Mouse (Mus musculus) G1E (cell line): Measurements from ENCODE around the gene Atg14. TPM values are rescaled to one million over a fixed set of nuclear protein-coding genes. Genes with fewer than 3 reads are reported as not detected.

Source experiments
- ATAC-seq: 2 replicates; pipeline ENCODE4 v1.8.0; 2016; ENCODE audit warnings: mild to moderate bottlenecking; ENCODE audit not compliant: insufficient number of reproducible peaks, poor library complexity, low FRiP score, severe bottlenecking; ENCODE audit errors: extremely low read depth
- DNase-seq: peaks from one replicate; pipeline ENCODE4 v3.0.0; 2012; ENCODE audit warnings: low spot score
- H3K27me3 ChIP-seq: 2 replicates; pipeline ENCODE4 v1.6.1; 2012; ENCODE audit warnings: mild to moderate bottlenecking, low read length, inconsistent platforms; ENCODE audit not compliant: insufficient read depth
- H3K36me3 ChIP-seq: replicated peaks from 2 replicates; pipeline ENCODE3; 2012; ENCODE audit warnings: mild to moderate bottlenecking, inconsistent platforms
- H3K4me1 ChIP-seq: 2 replicates; pipeline ENCODE4 v1.6.1; 2012; ENCODE audit warnings: low read depth, low read length, inconsistent platforms, mixed read lengths; ENCODE audit not compliant: insufficient read depth
- H3K4me3 ChIP-seq: 2 replicates; pipeline ENCODE4 v1.5.1; 2012; ENCODE audit warnings: low read depth, mild to moderate bottlenecking, inconsistent platforms, low read length, moderate library complexity, mixed read lengths
- H3K9me3 ChIP-seq: replicated peaks from 2 replicates; pipeline ENCODE4 v1.6.1; 2012; ENCODE audit warnings: inconsistent platforms
- CTCF ChIP-seq: IDR thresholded peaks from 2 replicates; pipeline ENCODE4 v1.5.1; 2012; ENCODE audit warnings: low read depth, low read length, inconsistent platforms, mixed read lengths
- GATA1 ChIP-seq: IDR thresholded peaks from 2 replicates; pipeline ENCODE4 v1.6.1; 2012; ENCODE audit warnings: borderline replicate concordance, low read length, inconsistent platforms, mixed read lengths
- GATA2 ChIP-seq: IDR thresholded peaks from 2 replicates; pipeline ENCODE4 v1.6.1; 2012; ENCODE audit warnings: low read depth, low read length, inconsistent platforms, borderline replicate concordance
- POLR2AphosphoS5 ChIP-seq: IDR thresholded peaks from 2 replicates; pipeline ENCODE4 v1.6.1; 2012; ENCODE audit warnings: low read depth, low read length, inconsistent platforms; ENCODE audit not compliant: insufficient replicate concordance
- TAL1 ChIP-seq: conservative IDR thresholded peaks from 2 replicates; pipeline ENCODE4 v1.6.1; 2012; ENCODE audit warnings: low read depth, low read length, inconsistent platforms, mixed read lengths
- polyA plus RNA-seq: library from polyadenylated mRNA; stranded (reverse); fragments of >175 nt; gene quantifications from 2 replicates; pipeline ENCODE4 v1.2.3, GENCODE M21; 2012
- total RNA-seq, 2 experiments: library from RNA; stranded (forward) in 1 of 2; stranded (reverse) in 1 of 2; fragments of 200-1000 nt in 1 of 2; fragments of >200 nt in 1 of 2; fragmentation: Nextera tagmentation in 1 of 2; gene quantifications; 2 replicates each; pipeline ENCODE4 v1.2.3; 2014 to 2017

The Atg14 gene
- total and polyA plus RNA-seq, 3 experiments, result 2.3 to 8.9 (median 8.1) TPM

DNA sequence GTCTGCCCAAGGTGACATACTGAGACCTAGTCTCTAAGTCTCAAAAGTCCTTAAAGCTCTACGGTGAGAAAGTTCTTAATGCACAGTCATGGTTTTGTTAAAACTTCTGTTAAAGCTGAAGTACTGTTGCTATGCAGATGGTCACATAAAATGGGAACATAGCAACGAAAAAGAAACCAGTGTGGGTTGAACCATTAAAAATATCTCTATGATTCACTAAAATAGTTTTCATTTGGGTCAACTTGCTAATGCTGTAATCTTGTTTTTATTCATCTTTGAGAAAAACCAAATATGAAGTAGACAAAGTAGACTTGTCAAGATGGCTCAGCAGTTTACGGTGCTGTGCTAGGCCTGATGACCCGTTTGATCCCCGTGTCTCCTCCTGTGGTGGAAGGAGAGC lies 63.8 kb downstream of the Atg14 start:
- no peak for ATAC-seq
- Histone ChIP-seq H3K36me3 (peaks cover 63% of the 10 kb centered on the region), H3K4me3 (no peak overlapping the region), H3K4me1 (peaks cover 23% of the 10 kb centered on the region), H3K9me3 (no peaks in the 10 kb centered on the region), H3K27me3 (no peaks in the 10 kb centered on the region)
- DNase-seq, result no peak
- TF ChIP-seq GATA1 (no peak), POLR2AphosphoS5 (no peak), GATA2 (no peak), CTCF (no peak), TAL1 (no peak)

DNA sequence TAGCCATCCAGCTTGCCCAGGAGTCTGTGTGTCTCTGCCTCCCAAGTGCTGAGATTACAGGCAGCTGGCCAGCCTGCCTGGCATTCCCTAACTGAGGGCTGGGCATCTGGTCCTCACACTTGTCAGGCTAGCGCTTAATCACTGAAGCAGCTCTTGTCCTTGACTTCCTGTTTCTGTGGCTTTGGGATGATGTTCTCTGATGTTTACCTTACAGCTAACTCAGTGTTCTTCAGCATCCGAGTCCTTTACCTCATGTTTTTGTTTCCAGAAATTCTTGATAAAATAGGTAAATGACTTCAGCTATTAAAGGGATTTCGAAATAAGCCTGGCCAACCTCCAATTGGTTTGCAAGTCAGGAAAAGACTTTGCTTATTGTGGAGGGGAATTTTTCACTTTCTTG lies 66.4 kb downstream of the Atg14 start:
- Histone ChIP-seq H3K4me3 (no peak overlapping the region), H3K27me3 (no peaks in the 10 kb centered on the region), H3K9me3 (no peaks in the 10 kb centered on the region), H3K36me3 (peaks cover 73% of the 10 kb centered on the region), H3K4me1 (peaks cover 16% of the 10 kb centered on the region; the same call in 1 of the 2 replicates)
- ATAC-seq, result no peak
- TF ChIP-seq TAL1 (no peak), GATA2 (no peak)
- DNase-seq, result no peak

DNA sequence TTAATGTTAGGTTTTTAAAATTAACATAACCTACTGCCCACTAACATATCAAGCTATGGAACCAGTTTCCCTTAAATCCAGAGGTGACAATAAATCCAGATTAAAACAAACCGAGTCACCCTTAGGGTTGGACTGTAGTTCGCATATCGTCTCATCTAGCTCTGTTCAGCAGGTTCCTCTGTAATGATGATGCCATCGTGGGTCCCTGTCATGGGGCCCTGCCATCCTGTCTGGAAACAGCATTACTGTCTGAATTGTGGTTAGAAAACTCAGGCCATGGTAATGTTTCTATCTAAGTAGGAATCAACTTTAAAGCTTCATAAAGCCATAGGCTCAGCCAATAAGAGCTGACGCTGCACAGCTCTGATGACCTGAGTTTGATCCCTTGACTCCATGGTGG lies 71.8 kb downstream of the Atg14 start:
- ATAC-seq, result no peak
- no peak for DNase-seq
- H3K9me3 ChIP-seq, result no peaks in the 10 kb centered on the region
- no peak overlapping the region for H3K4me3 ChIP-seq
- peaks cover 19% of the 10 kb centered on the region for H3K4me1 ChIP-seq
- peaks cover 42% of the 10 kb centered on the region for H3K36me3 ChIP-seq
- no peaks in the 10 kb centered on the region for H3K27me3 ChIP-seq
- TF ChIP-seq CTCF, result no peak
- no peak for TF ChIP-seq POLR2AphosphoS5
- TF ChIP-seq GATA2, result no peak
- TF ChIP-seq GATA1, result no peak
- TF ChIP-seq TAL1, result no peak

DNA sequence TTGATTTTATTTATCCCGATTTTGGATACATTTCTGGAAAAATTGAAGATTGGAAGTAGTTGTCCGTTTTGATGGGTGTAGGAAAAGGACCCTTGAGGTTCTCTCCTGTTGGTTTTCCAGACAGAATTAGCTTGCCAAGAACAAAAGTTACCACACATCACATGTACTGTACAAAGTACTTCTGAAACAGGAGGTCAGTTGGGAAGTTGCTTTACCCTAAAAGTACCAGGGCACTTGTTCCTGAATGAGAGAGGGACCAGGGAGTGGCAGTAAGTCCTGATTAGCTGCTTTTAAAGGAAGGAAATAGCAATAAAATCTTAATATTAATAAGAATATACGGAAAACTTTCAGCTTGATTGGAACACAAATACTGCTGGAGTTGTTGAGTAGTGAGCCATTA lies 73.3 kb downstream of the Atg14 start:
- no peaks in the 10 kb centered on the region for H3K27me3 ChIP-seq
- H3K36me3 ChIP-seq, result peaks cover 34% of the 10 kb centered on the region
- H3K9me3 ChIP-seq, result no peaks in the 10 kb centered on the region
- peaks cover 13% of the 10 kb centered on the region for H3K4me1 ChIP-seq
- DNase-seq (no peak), ATAC-seq (no peak)
- TF ChIP-seq CTCF, result no peak
- TF ChIP-seq TAL1, result no peak
- TF ChIP-seq POLR2AphosphoS5, result no peak
- no peak for TF ChIP-seq GATA1
- TF ChIP-seq GATA2, result no peak
- no peak overlapping the region for H3K4me3 ChIP-seq

DNA sequence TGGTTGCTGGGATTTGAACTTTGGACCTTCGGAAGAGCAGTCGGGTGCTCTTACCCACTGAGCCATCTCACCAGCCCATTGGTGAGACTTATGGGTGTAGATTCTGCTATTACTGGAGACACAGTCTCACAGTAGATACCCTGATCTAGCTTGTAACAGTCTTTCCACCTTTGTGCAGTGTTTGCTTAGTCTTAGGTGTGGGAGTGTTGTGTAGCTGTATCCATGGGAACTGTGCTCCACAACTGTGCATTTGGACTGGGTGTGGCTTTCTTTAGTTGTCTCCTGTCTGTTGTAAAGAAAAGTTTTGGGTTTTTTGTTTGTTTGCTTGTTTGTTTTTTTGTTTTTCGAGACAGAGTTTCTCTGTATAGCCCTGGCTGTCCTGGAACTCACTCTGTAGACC lies 74.5 kb downstream of the Atg14 start:
- H3K36me3 ChIP-seq, result peaks cover 26% of the 10 kb centered on the region
- no peak for DNase-seq
- H3K4me1 ChIP-seq, result peaks cover 11% of the 10 kb centered on the region
- H3K27me3 ChIP-seq, result no peaks in the 10 kb centered on the region
- no peak overlapping the region for H3K4me3 ChIP-seq
- ATAC-seq, result no peak
- no peaks in the 10 kb centered on the region for H3K9me3 ChIP-seq
- TF ChIP-seq CTCF (no peak), GATA1 (no peak), TAL1 (no peak), GATA2 (no peak), POLR2AphosphoS5 (no peak)

DNA sequence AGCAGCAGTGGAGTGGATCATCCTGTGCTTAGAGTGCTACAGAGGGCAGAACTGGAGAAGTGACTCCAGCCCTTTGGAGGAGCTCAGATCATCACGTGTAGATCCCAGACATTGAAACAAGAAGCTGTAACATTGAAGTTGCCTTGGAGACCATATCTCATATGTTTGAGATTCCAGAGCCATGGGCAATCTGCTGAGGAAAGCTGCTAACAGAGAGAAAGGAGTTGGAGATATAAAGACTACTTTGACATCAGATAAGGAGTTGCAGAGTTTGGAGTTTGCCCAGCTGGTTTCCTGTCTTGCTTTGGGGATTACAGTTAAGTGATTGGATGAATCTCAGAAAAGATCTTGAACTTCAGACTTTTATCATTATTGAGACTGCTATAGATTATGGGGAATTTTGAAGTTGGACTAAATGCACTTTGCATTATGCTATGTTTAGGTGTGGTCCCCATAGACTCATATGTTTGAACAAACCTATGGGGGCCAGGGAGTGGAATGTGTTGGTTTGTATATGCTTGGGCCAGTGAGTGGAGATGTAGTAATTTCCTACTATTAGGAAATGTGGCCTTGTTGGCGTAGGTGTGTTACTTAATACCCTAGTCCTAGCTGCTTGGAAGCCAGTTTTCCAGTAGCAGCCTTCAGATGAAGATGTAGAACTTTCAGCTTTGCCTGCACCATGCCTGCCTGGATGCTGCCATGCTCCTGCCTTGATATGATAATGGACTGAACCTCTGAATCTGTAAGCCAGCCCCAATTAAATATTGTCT lies 76.7 kb downstream of the Atg14 start:
- peaks cover 15% of the 10 kb centered on the region for H3K4me1 ChIP-seq
- no peak for TF ChIP-seq GATA2
- TF ChIP-seq CTCF, result no peak
- no peak for ATAC-seq

More for the DNA sequence above, 76.7 kb downstream of the Atg14 start:
- no peaks in the 10 kb centered on the region for H3K27me3 ChIP-seq
- no peaks in the 10 kb centered on the region for H3K9me3 ChIP-seq
- H3K36me3 ChIP-seq, result peaks cover 21% of the 10 kb centered on the region
- H3K4me3 ChIP-seq, result no peak overlapping the region
- no peak for DNase-seq

Other genes starting within 250 kb of the Atg14 start
- 1.4 TPM in 1 of 2 replicates, not detected in the other for gene Lgals3, start 202.9 kb downstream of the Atg14 start, total RNA-seq (2014; fragmentation: Nextera tagmentation)
- 1.7 and 3.0 TPM in 2 replicates for gene Lgals3, start 202.9 kb downstream of the Atg14 start, total RNA-seq (2017)
- 2.5 and 3.9 TPM in 2 replicates for gene Lgals3, start 202.9 kb downstream of the Atg14 start, polyA plus RNA-seq
- gene Dlgap5, start 152.2 kb downstream of the Atg14 start, total RNA-seq (2014; fragmentation: Nextera tagmentation), result 96.1 and 109 TPM in 2 replicates
- 113 and 119 TPM in 2 replicates for gene Dlgap5, start 152.2 kb downstream of the Atg14 start, total RNA-seq (2017)
- gene Dlgap5, start 152.2 kb downstream of the Atg14 start, polyA plus RNA-seq, result 5.2 and 21.6 TPM in 2 replicates
- 20.6 and 24.2 TPM in 2 replicates for gene Fbxo34, start 120.2 kb downstream of the Atg14 start, total RNA-seq (2014; fragmentation: Nextera tagmentation)
- 27.5 and 27.6 TPM in 2 replicates for gene Fbxo34, start 120.2 kb downstream of the Atg14 start, total RNA-seq (2017)
- 17.9 and 20.7 TPM in 2 replicates for gene Fbxo34, start 120.2 kb downstream of the Atg14 start, polyA plus RNA-seq
- 471 and 478 TPM in 2 replicates for gene Ktn1, start 77.8 kb upstream of the Atg14 start, total RNA-seq (2014; fragmentation: Nextera tagmentation)
- gene Ktn1, start 77.8 kb upstream of the Atg14 start, total RNA-seq (2017), result 153 and 206 TPM in 2 replicates
- gene Ktn1, start 77.8 kb upstream of the Atg14 start, polyA plus RNA-seq, result 10.4 and 18.6 TPM in 2 replicates